ENCODE assay signal across 10 mouse cellular contexts in the genomic region with DNA sequence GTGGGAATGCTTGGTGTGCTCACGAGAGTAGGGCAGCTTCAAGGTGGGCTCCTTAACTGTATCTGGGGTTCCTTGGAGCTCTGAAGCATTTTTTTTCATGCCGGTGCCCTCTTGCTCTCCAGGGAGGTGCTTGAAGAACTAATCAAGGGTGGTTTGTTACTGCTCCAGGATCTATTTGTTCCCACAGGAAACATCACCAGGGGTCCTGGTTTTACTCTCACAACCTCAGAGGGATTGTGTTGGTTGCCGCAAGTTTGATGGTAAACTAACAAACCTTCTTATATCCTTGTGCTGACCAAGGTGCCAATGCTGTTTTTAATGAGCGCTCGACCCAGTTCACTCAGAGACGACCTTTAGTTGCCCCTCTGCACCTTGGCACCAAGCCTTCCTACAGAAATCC. TPM values are rescaled to one million over a fixed set of nuclear protein-coding genes. Genes with fewer than 3 reads are reported as not detected.
A peak's percentile ranks its signal among the peaks of the same experiment; 100 is the strongest.
DNase-seq lines count a peak whose midpoint lies in the region; ATAC-seq and TF ChIP-seq lines count a peak whose summit lies in the region.
"Had no signal": no experiment of that assay in that cellular context is flagged by ENCODE, and none has a peak within 500 bp of the region (broad histone marks: within the 10 kb centered on the region; RNA-seq: fewer than 3 reads in every experiment).

No protein-coding gene starts in this region.

- H3K4me1 ChIP-seq in kidney, embryonic 14.5 days (ENCODE audit: control insufficient read depth, insufficient read depth, low read length): no peaks in the 10 kb centered on the region
- peaks cover 5% of the 10 kb centered on the region; the same call in 1 of the 2 replicates for H3K4me1 ChIP-seq in embryonic facial prominence, embryonic 13.5 days
- H3K4me1 ChIP-seq in hindbrain, embryonic 16.5 days (ENCODE audit: control insufficient read depth, insufficient read depth, low read depth, low read length): peaks cover 4% of the 10 kb centered on the region; the same call in 1 of the 2 replicates
- H3K4me1 ChIP-seq in midbrain, embryonic 14.5 days (ENCODE audit: control insufficient read depth, insufficient read depth, low read length): 0 out of 2 replicates have a peak, but pooled peaks cover 5% of the 10 kb centered on the region
- H3K4me1 ChIP-seq in lung, adult 2 months (ENCODE audit: control insufficient read depth, insufficient read depth, low read length): peaks cover 2% of the 10 kb centered on the region; the same call in 1 of the 2 replicates

- H3K9me3 ChIP-seq in kidney, embryonic 14.5 days (ENCODE audit: control insufficient read depth, low read length): no peaks in the 10 kb centered on the region
- H3K9me3 ChIP-seq in embryonic facial prominence, embryonic 13.5 days: no peaks in the 10 kb centered on the region
- no peaks in the 10 kb centered on the region for H3K9me3 ChIP-seq in hindbrain, embryonic 16.5 days (ENCODE audit: control insufficient read depth, low read length)
- no peaks in the 10 kb centered on the region for H3K9me3 ChIP-seq in midbrain, embryonic 14.5 days (ENCODE audit: control insufficient read depth, low read length)

- H3K27ac ChIP-seq in kidney, embryonic 14.5 days (ENCODE audit: low read depth, low read length): no peak overlapping the region
- no peak overlapping the region for H3K27ac ChIP-seq in embryonic facial prominence, embryonic 13.5 days
- no peak overlapping the region for H3K27ac ChIP-seq in hindbrain, embryonic 16.5 days (ENCODE audit: low read depth, low read length)
- H3K27ac ChIP-seq in midbrain, embryonic 14.5 days (replicated peaks; ENCODE audit: low read depth, low read length): no peak overlapping the region

- no peak for DNase-seq in kidney, postnatal 25 days
- DNase-seq in midbrain, embryonic 14.5 days: no peak
- DNase-seq in urinary bladder, postnatal 4 days (ENCODE audit: low spot score in 2 of 2): no peak
- DNase-seq in lung, adult 2 months: no peak
- no peak for DNase-seq in adrenal gland, postnatal 4 days (ENCODE audit: low spot score in 2 of 2)

- H3K4me2 ChIP-seq in kidney, embryonic 14.5 days (replicated peaks; ENCODE audit: low read depth, low read length): peak overlapping the region; percentile 94
- peak overlapping the region; percentile 98 for H3K4me2 ChIP-seq in embryonic facial prominence, embryonic 13.5 days
- H3K4me2 ChIP-seq in hindbrain, embryonic 16.5 days (ENCODE audit: low read length): peak overlapping the region; percentile 96
- peak overlapping the region; percentile 95 for H3K4me2 ChIP-seq in midbrain, embryonic 14.5 days (ENCODE audit: low read length)

- no peak for TF ChIP-seq POLR2A in lung, adult 2 months (IDR thresholded peaks at IDR 0.05; ENCODE audit: borderline replicate concordance, extremely low read depth, low read depth, low read length)

- WGBS in kidney, embryonic 14.5 days: 27% methylated on average over 6 of the region's 6 CpGs
- 28% methylated on average over 6 of the region's 6 CpGs for WGBS in embryonic facial prominence, embryonic 13.5 days
- WGBS in hindbrain, embryonic 16.5 days: 24% methylated on average over 6 of the region's 6 CpGs
- 20% methylated on average over 6 of the region's 6 CpGs for WGBS in midbrain, embryonic 14.5 days
- WGBS in lung, adult 2 months: 31% methylated on average over 6 of the region's 6 CpGs

- peak overlapping the region; percentile 52 for H3K9ac ChIP-seq in kidney, embryonic 14.5 days (ENCODE audit: low read depth, low read length)
- H3K9ac ChIP-seq in embryonic facial prominence, embryonic 13.5 days: peak overlapping the region; percentile 67
- H3K9ac ChIP-seq in hindbrain, embryonic 16.5 days (ENCODE audit: low read depth, low read length): peak overlapping the region; percentile 71; the same call in 1 of the 2 replicates
- H3K9ac ChIP-seq in midbrain, embryonic 14.5 days (replicated peaks; ENCODE audit: low read length): peak overlapping the region; percentile 59; the same call in 1 of the 2 replicates

- no peak; the same call in 1 of the 2 replicates for ATAC-seq in kidney, embryonic 14.5 days (ENCODE audit: low FRiP score, low TSS enrichment)
- no peak for ATAC-seq in embryonic facial prominence, embryonic 13.5 days (ENCODE audit: insufficient number of reproducible peaks, insufficient read depth, low FRiP score, low TSS enrichment, low read depth)
- ATAC-seq in hindbrain, embryonic 16.5 days: no peak
- no peak for ATAC-seq in midbrain, embryonic 14.5 days (ENCODE audit: low FRiP score, low TSS enrichment)

- peaks cover 25% of the 10 kb centered on the region; the same call in 1 of the 2 replicates for H3K27me3 ChIP-seq in kidney, embryonic 14.5 days (ENCODE audit: control insufficient read depth, insufficient read depth, low read length)
- peaks cover 44% of the 10 kb centered on the region for H3K27me3 ChIP-seq in embryonic facial prominence, embryonic 13.5 days
- H3K27me3 ChIP-seq in hindbrain, embryonic 16.5 days (replicated peaks; ENCODE audit: control insufficient read depth, insufficient read depth, low read length): peaks cover 13% of the 10 kb centered on the region
- peaks cover 44% of the 10 kb centered on the region for H3K27me3 ChIP-seq in midbrain, embryonic 14.5 days (ENCODE audit: control insufficient read depth, insufficient read depth, low read length)

- TF ChIP-seq CTCF in lung, adult 2 months (IDR thresholded peaks at IDR 0.05; ENCODE audit: insufficient read depth, low read length): no peak

- no peaks in the 10 kb centered on the region for H3K36me3 ChIP-seq in kidney, embryonic 14.5 days (ENCODE audit: control insufficient read depth, insufficient read depth, low read length)
- H3K36me3 ChIP-seq in embryonic facial prominence, embryonic 13.5 days: no peaks in the 10 kb centered on the region
- H3K36me3 ChIP-seq in hindbrain, embryonic 16.5 days (ENCODE audit: control insufficient read depth, insufficient read depth, low read length): no peaks in the 10 kb centered on the region
- H3K36me3 ChIP-seq in midbrain, embryonic 14.5 days (ENCODE audit: control insufficient read depth, insufficient read depth, low read length): no peaks in the 10 kb centered on the region
- H3K36me3 ChIP-seq: G1E had no signal

- H3K4me3 ChIP-seq in kidney, embryonic 14.5 days (ENCODE audit: low read length): peak overlapping the region; percentile 64
- peak overlapping the region; percentile 65 for H3K4me3 ChIP-seq in embryonic facial prominence, embryonic 13.5 days
- H3K4me3 ChIP-seq in hindbrain, embryonic 16.5 days (ENCODE audit: low read length): peak overlapping the region; percentile 73
- peak overlapping the region; percentile 63 for H3K4me3 ChIP-seq in midbrain, embryonic 14.5 days (replicated peaks; ENCODE audit: low read depth, low read length)
- no peak overlapping the region for H3K4me3 ChIP-seq in lung, adult 2 months (replicated peaks; ENCODE audit: extremely low read depth, low read depth, low read length)

RNA-seq across cellular contexts. Expression of gene Gpc5, which starts 0.9 kb away (rescaled TPM):
- polyA plus RNA-seq in kidney, embryonic 14.5 days (2014; fragmentation: Nextera tagmentation; extraction: Ambion mirVana): 3.7 and 7.6 TPM in 2 replicates
- polyA plus RNA-seq in embryonic facial prominence, embryonic 13.5 days (2015; fragmentation: Nextera tagmentation; extraction: Ambion mirVana): 1.2 and 1.5 TPM in 2 replicates
- 12.5 and 15.4 TPM in 2 replicates for polyA plus RNA-seq in hindbrain, embryonic 16.5 days (2015; fragmentation: Nextera tagmentation; extraction: Ambion mirVana)
- polyA plus RNA-seq in midbrain, embryonic 14.5 days (2014; fragmentation: Nextera tagmentation; extraction: Ambion mirVana): 5.4 and 5.5 TPM in 2 replicates
- 0.06 TPM in 1 of 2 replicates, not detected in the other for polyA plus RNA-seq in lung, adult 2 months (2012; rRNA removed)
- 1 to 10 TPM in 1 of 2 experiments, under 1 TPM in 1; 0.37 to 2.8 TPM for total RNA-seq in adrenal gland, postnatal 4 days (2021)
- total RNA-seq: megakaryocyte progenitor cell, adult 5-6 weeks had no signal
- polyA plus RNA-seq: G1E had no signal
